Mouse (Mus musculus): ENCODE results near the gene Ranbp17. TPM values are rescaled to one million over a fixed set of nuclear protein-coding genes. Genes with fewer than 3 reads are reported as not detected.

The Ranbp17 gene
- total and polyA plus RNA-seq, 2 experiments from 2014 or later, result 2.1 to 3.6 TPM

- ATAC-seq (ENCODE audit: insufficient read depth, low read depth), result no peak
Measured at GRCm38 (mm10) chr11:33319006-33319611, 194.4 kb downstream of the Ranbp17 start.

GRCm38 (mm10) chr11:33309566-33309965, 204.0 kb downstream of the Ranbp17 start:
- no peak overlapping the region for H3K9ac ChIP-seq (replicated peaks; ENCODE audit: low read depth, low read length)
- no peak overlapping the region for H3K4me3 ChIP-seq (ENCODE audit: low read depth, low read length)
- no peaks in the 10 kb centered on the region for H3K27me3 ChIP-seq (ENCODE audit: control insufficient read depth, insufficient read depth, low read length)
- TF ChIP-seq EP300 (IDR thresholded peaks at IDR 0.05; ENCODE audit: low read depth) (no peak), CTCF (IDR thresholded peaks at IDR 0.05; ENCODE audit: low read depth) (no peak)
- no peak overlapping the region for H3K4me2 ChIP-seq (ENCODE audit: low read depth, low read length)
- ATAC-seq (ENCODE audit: insufficient read depth, low read depth) (no peak), DNase-seq (ENCODE audit: low spot score) (no peak)
- H3K36me3 ChIP-seq (replicated peaks; ENCODE audit: control insufficient read depth, insufficient read depth, low read length), result no peaks in the 10 kb centered on the region
- H3K9me3 ChIP-seq (replicated peaks; ENCODE audit: control insufficient read depth, low read length), result no peaks in the 10 kb centered on the region
- WGBS, result 68% methylated on average over 4 of the region's 4 CpGs
- H3K27ac ChIP-seq (ENCODE audit: low read depth), result no peak overlapping the region
- no peaks in the 10 kb centered on the region for H3K4me1 ChIP-seq (ENCODE audit: control insufficient read depth, insufficient read depth)

More at GRCm38 (mm10) chr11:33319006-33319611, 194.4 kb downstream of the Ranbp17 start:
- Histone ChIP-seq H3K9me3 (replicated peaks; ENCODE audit: control insufficient read depth, low read length) (no peaks in the 10 kb centered on the region), H3K4me1 (ENCODE audit: control insufficient read depth, insufficient read depth) (no peaks in the 10 kb centered on the region), H3K4me2 (ENCODE audit: low read depth, low read length) (no peak overlapping the region), H3K9ac (replicated peaks; ENCODE audit: low read depth, low read length) (no peak overlapping the region), H3K27me3 (ENCODE audit: control insufficient read depth, insufficient read depth, low read length) (no peaks in the 10 kb centered on the region), H3K36me3 (replicated peaks; ENCODE audit: control insufficient read depth, insufficient read depth, low read length) (no peaks in the 10 kb centered on the region), H3K4me3 (ENCODE audit: low read depth, low read length) (no peak overlapping the region), H3K27ac (ENCODE audit: low read depth) (no peak overlapping the region)
- WGBS, result 83% methylated on average over 7 of the region's 7 CpGs
- TF ChIP-seq EP300 (IDR thresholded peaks at IDR 0.05; ENCODE audit: low read depth) (no peak), CTCF (IDR thresholded peaks at IDR 0.05; ENCODE audit: low read depth) (no peak)
- no peak for DNase-seq (ENCODE audit: low spot score)

DNA sequence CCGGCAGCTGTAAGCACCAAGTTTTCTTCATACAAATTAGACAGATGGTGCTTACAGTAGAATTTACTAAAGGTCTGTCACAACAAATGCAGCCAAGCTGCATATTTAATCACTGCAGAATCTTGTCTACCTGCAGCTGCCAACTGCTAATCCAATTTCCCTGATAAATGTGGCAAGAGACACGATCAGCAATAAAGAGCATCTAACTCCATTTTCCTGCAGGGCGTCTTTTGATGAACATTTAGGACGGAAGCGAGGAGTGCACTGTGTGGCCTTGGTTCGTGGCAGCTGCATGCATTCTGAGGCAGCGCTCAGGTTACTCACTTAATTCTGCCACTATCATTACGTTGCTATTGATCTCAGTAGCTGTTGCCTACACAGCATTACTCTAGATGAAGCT, 212.7 kb downstream of the Ranbp17 start:
- no peak overlapping the region for H3K9ac ChIP-seq (replicated peaks; ENCODE audit: low read depth, low read length)
- H3K4me1 ChIP-seq (ENCODE audit: control insufficient read depth, insufficient read depth), result no peaks in the 10 kb centered on the region
- no peak overlapping the region for H3K4me3 ChIP-seq (ENCODE audit: low read depth, low read length)
- WGBS, result 76% methylated on average over 8 of the region's 8 CpGs
- no peak for TF ChIP-seq EP300 (IDR thresholded peaks at IDR 0.05; ENCODE audit: low read depth)
- no peak for TF ChIP-seq CTCF (IDR thresholded peaks at IDR 0.05; ENCODE audit: low read depth)
- ATAC-seq (ENCODE audit: insufficient read depth, low read depth), result no peak
- no peak for DNase-seq (ENCODE audit: low spot score)
- H3K4me2 ChIP-seq (ENCODE audit: low read depth, low read length), result no peak overlapping the region
- H3K27me3 ChIP-seq (ENCODE audit: control insufficient read depth, insufficient read depth, low read length), result no peaks in the 10 kb centered on the region
- no peaks in the 10 kb centered on the region for H3K36me3 ChIP-seq (replicated peaks; ENCODE audit: control insufficient read depth, insufficient read depth, low read length)
- H3K9me3 ChIP-seq (replicated peaks; ENCODE audit: control insufficient read depth, low read length), result no peaks in the 10 kb centered on the region
- no peak overlapping the region for H3K27ac ChIP-seq (ENCODE audit: low read depth)

- no peak for TF ChIP-seq CTCF (IDR thresholded peaks at IDR 0.05; ENCODE audit: low read depth)
- no peak for TF ChIP-seq EP300 (IDR thresholded peaks at IDR 0.05; ENCODE audit: low read depth)
- DNase-seq (ENCODE audit: low spot score) (no peak), ATAC-seq (ENCODE audit: insufficient read depth, low read depth) (no peak)
- no peak overlapping the region for H3K4me2 ChIP-seq (ENCODE audit: low read depth, low read length)
- no peaks in the 10 kb centered on the region for H3K4me1 ChIP-seq (ENCODE audit: control insufficient read depth, insufficient read depth)
- no peak overlapping the region for H3K27ac ChIP-seq (ENCODE audit: low read depth)
- H3K9me3 ChIP-seq (replicated peaks; ENCODE audit: control insufficient read depth, low read length), result no peaks in the 10 kb centered on the region
- no peak overlapping the region for H3K9ac ChIP-seq (replicated peaks; ENCODE audit: low read depth, low read length)
- no peaks in the 10 kb centered on the region for H3K36me3 ChIP-seq (replicated peaks; ENCODE audit: control insufficient read depth, insufficient read depth, low read length)
- H3K27me3 ChIP-seq (ENCODE audit: control insufficient read depth, insufficient read depth, low read length), result no peaks in the 10 kb centered on the region
- 77% methylated on average over 11 of the region's 11 CpGs for WGBS
- H3K4me3 ChIP-seq (ENCODE audit: low read depth, low read length), result no peak overlapping the region
Measured at GRCm38 (mm10) chr11:33299371-33299770, 214.2 kb downstream of the Ranbp17 start.

DNA sequence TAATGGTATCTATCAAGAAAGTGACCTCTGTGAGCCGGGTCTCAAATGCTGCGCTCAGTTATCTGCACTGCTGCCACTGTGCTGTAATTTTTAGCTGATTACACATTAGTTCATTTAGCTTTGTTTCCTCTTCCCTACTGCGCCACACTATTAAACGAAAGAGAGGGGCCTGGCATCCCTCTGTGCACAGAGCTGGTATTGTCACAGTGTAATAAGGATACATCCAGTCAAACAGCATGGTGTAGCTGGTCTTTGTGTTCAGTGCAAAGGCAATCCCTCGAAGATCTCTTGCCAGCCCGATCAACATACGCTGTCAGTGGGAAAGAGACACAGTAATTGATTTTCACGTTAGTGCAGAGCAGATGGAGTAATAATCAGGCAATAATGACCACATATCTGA, 216.4 kb downstream of the Ranbp17 start:
- Histone ChIP-seq H3K36me3 (replicated peaks; ENCODE audit: control insufficient read depth, insufficient read depth, low read length) (no peaks in the 10 kb centered on the region), H3K4me2 (ENCODE audit: low read depth, low read length) (no peak overlapping the region), H3K4me3 (ENCODE audit: low read depth, low read length) (no peak overlapping the region), H3K27me3 (ENCODE audit: control insufficient read depth, insufficient read depth, low read length) (no peaks in the 10 kb centered on the region), H3K4me1 (ENCODE audit: control insufficient read depth, insufficient read depth) (no peaks in the 10 kb centered on the region), H3K9ac (replicated peaks; ENCODE audit: low read depth, low read length) (no peak overlapping the region), H3K27ac (ENCODE audit: low read depth) (no peak overlapping the region), H3K9me3 (replicated peaks; ENCODE audit: control insufficient read depth, low read length) (no peaks in the 10 kb centered on the region)
- DNase-seq (ENCODE audit: low spot score) (no peak), ATAC-seq (ENCODE audit: insufficient read depth, low read depth) (no peak)
- WGBS, result 82% methylated on average over 8 of the region's 8 CpGs
- no peak for TF ChIP-seq EP300 (IDR thresholded peaks at IDR 0.05; ENCODE audit: low read depth)
- no peak for TF ChIP-seq CTCF (IDR thresholded peaks at IDR 0.05; ENCODE audit: low read depth)

DNA sequence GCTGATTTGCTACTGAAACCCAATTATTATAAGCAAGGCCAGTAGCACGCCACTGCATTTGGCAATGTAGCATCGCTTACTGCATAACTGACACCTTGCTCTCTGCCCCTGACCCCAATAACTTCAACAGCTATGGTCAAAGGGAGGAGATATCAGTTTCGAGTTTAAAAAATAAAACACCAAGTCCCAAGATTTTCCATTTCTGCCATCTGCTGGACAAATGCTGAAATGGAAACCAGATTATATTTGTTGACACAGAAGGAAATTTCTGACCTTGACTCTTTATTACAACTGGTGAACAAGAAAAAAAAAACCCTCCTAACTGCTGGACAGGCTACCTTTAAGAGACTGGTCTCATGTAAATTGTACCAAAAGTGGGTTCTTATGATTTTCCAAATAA, 218.1 kb downstream of the Ranbp17 start:
- Histone ChIP-seq H3K36me3 (replicated peaks; ENCODE audit: control insufficient read depth, insufficient read depth, low read length) (no peaks in the 10 kb centered on the region), H3K27me3 (ENCODE audit: control insufficient read depth, insufficient read depth, low read length) (no peaks in the 10 kb centered on the region), H3K9me3 (replicated peaks; ENCODE audit: control insufficient read depth, low read length) (no peaks in the 10 kb centered on the region), H3K4me3 (ENCODE audit: low read depth, low read length) (no peak overlapping the region), H3K4me1 (ENCODE audit: control insufficient read depth, insufficient read depth) (no peaks in the 10 kb centered on the region), H3K27ac (ENCODE audit: low read depth) (no peak overlapping the region), H3K4me2 (ENCODE audit: low read depth, low read length) (no peak overlapping the region), H3K9ac (replicated peaks; ENCODE audit: low read depth, low read length) (no peak overlapping the region)
- whole genome bisulfite sequencing, result 40% methylated on average over 3 of the region's 3 CpGs
- TF ChIP-seq CTCF (IDR thresholded peaks at IDR 0.05; ENCODE audit: low read depth), result peak; percentile 63
- TF ChIP-seq EP300 (IDR thresholded peaks at IDR 0.05; ENCODE audit: low read depth), result no peak
- peak; percentile 42 for DNase-seq (ENCODE audit: low spot score)
- no peak for ATAC-seq (ENCODE audit: insufficient read depth, low read depth)

Data from heart, postnatal 0 days (tissue).